Mouse (Mus musculus): Measurements from ENCODE around the gene Lzic.

The Lzic gene

GRCm38 (mm10) chr4:149475096-149475495 is 9.9 kb upstream of the Lzic start:
- no peak for DNase-seq (ENCODE audit: inconsistent age in 2 of 2, low spot score in 1 of 2)

GRCm38 (mm10) chr4:149477078-149477477 is 8.0 kb upstream of the Lzic start, which contains the start of gene Tmem274:
Gene Tmem274 (plus strand): TSS chr4:149477378.
- no peak for DNase-seq (ENCODE audit: inconsistent age in 2 of 2, low spot score in 1 of 2)

GRCm38 (mm10) chr4:149484566-149484965 is 463 bp upstream of the Lzic start:
- DNase-seq (ENCODE audit: inconsistent age in 2 of 2, low spot score in 1 of 2), result no peak

GRCm38 (mm10) chr4:149485825-149486206 is 787 bp downstream of the Lzic start:
- peak; percentile 24 to 75 for DNase-seq (ENCODE audit: inconsistent age in 2 of 2, low spot score in 1 of 2)

DNA sequence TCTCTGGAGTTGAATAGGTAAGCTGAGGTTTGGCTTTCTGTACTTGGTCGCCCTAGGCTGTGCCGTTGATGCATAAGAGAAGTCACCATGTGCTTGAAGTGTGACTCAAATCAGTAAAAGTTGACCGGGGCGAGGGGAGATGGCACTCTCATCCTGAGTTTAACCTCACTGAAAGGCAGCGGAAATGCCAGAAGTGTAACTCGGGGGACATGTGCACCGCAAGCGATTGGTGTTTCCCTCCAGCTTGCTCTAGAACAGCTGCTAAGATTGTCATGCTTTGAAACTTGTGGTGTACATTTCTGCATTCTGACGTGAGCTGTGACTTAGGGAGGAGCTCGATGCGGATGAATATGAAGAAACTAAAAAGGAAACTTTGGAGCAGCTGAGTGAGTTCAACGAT is 2.7 kb downstream of the Lzic start:
- no peak for DNase-seq (ENCODE audit: inconsistent age in 2 of 2, low spot score in 1 of 2)

DNA sequence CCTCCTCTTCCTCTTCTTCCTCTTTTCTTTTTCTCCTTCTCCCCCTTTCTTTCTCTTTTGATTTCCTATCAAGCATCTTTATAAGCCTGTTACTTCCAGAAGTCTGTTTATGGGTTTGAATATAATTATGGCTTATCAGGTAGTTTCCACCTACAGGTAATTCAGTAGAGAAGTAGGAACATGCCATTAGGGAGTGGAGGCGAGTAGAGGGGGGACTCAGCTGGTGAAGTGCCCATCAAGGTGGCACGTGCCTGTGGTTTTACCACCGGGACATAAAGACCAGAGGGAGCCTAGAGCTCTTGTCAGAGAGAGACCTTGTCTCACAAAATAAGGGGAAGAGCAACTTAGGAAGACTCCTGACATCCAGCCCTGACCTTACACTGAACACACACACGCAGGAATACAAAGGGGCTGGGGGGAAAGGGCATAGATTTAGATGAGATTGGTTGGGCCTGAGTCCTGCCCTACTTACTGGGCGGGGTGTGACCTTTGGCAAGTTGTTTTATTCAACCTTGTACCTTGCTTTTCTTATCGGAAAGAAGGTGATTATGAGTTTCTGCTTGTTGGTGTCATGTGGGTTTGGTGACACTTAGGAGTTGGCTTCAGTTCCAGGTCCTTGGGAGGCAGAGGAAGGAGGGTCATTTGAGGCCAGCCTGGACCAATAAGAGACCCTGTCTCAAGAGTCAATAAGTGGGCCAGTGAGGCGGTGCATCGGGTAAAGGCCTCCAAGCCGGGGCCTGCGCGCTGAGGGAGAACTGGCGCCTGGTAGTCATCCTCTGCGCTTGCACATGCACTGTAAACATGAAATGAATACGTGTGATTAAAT is 4.6 kb downstream of the Lzic start:
- DNase-seq (ENCODE audit: inconsistent age in 2 of 2, low spot score in 1 of 2), result no peak

GRCm38 (mm10) chr4:149491151-149491550 is 6.1 kb downstream of the Lzic start:
- no peak for DNase-seq (ENCODE audit: inconsistent age in 2 of 2, low spot score in 1 of 2)

GRCm38 (mm10) chr4:149496612-149497011 is 11.6 kb downstream of the Lzic start:
- no peak for DNase-seq (ENCODE audit: inconsistent age in 2 of 2, low spot score in 1 of 2)

- no peak for DNase-seq (ENCODE audit: inconsistent age in 2 of 2, low spot score in 1 of 2)
Observed at GRCm38 (mm10) chr4:149498901-149499300, 13.9 kb downstream of the Lzic start.

DNA sequence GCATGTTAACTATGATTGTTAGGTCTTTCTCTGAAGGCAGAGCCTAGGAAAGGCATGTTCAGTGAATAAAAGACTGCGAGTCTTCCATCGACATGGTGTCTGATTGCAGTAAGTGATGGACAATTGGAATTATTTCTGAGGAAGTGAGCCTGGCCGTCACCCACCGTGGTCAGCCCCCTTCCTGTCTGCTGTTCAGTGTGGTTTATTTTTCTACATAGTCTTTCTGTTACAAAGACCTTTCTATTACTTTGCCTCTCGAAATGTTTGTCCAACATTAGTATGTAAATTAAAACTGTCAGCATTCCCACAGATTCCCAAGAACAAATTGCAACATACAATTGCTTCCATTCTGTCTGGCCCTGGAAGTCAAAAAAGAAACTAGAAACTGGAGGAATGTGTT is 14.8 kb downstream of the Lzic start:
- DNase-seq (ENCODE audit: inconsistent age in 2 of 2, low spot score in 1 of 2), result no peak

DNA sequence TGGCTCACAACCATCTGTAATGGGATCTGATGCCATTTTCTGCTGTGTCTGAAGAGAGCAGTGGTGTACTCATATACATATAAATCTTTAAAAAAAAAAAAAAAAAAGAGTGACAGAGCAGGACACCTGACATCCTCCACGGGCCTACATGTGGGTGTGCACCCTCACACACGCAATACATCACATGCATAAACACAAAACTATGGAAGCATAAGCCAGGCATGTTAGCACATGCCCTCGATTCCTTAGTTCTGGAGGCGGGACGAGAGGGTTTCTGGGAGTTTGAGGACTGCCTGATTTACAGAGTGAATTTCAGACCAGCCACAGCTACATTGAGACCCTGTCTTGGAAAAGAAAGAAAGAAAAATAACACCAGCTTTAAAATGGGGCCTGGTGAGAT is 19.3 kb downstream of the Lzic start:
- no peak for DNase-seq (ENCODE audit: inconsistent age in 2 of 2, low spot score in 1 of 2)

DNA sequence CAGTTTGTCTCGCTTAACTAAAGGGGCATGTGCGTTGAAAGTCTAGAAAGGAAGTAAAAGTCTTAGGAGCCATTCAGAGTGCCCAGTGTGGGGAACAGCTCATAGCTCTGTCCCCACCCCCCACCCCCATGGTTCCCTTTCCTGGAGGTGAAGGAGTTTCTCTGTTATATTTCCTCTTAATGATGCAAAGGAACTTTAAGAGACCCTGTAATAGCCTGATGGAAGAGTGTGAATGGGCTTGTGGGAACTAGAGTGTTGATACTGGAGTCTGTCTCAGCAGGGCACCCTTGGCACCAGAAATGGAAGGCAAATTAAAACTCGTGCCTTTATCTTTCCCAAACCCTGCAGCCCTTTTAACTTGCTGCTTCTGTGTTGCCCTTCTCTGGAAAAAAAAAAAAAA is 19.8 kb downstream of the Lzic start:
- no peak for DNase-seq (ENCODE audit: inconsistent age in 2 of 2, low spot score in 1 of 2)

GRCm38 (mm10) chr4:149505261-149505967 is 20.4 kb downstream of the Lzic start:
- DNase-seq (ENCODE audit: inconsistent age in 2 of 2, low spot score in 1 of 2), result no peak

- no peak for DNase-seq (ENCODE audit: inconsistent age in 2 of 2, low spot score in 1 of 2)
Observed at GRCm38 (mm10) chr4:149506904-149507303, 21.9 kb downstream of the Lzic start.

DNA sequence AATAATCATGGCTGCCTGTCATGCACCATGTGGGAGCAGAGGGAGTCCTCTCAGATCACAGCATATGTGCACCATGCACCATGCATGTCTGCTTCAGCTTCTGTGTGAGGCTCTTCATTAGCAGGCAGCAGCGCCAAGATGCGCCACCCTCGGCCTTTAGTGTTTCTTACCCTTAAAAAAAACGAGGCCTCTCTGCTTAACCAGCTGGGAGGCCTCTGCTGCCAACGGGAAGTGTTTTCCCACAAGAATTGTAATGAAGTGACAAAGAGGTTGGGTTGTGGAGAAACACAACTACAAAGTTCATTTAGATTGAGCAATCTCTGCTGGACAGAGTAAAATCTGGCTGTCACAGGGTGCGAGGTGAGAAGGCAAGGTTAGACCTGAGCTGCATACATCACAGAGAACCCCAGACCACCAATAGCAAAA is 26.2 kb downstream of the Lzic start:
- DNase-seq (ENCODE audit: inconsistent age in 2 of 2, low spot score in 1 of 2), result no peak

DNA sequence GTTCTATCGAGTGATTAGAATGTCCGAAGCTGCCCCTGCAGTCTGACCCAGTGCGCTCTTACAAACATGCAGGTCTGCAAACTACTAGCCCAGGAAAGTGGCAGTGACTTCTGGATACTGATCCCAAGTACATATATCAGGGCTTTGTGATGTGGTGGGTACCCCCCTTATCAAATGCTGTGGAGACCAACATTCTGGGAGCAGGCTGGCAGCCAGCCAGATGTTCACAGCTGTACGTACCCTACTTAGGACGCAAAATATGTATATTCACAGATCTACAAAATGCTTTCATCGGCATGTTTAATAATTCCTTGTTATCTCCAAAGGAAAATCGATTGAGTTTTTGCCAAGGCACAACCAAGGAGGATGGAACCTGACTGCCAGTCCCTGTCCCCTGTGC is 27.0 kb downstream of the Lzic start:
- DNase-seq (ENCODE audit: inconsistent age in 2 of 2, low spot score in 1 of 2), result no peak

GRCm38 (mm10) chr4:149515706-149516105 is 30.7 kb downstream of the Lzic start:
- DNase-seq (ENCODE audit: inconsistent age in 2 of 2, low spot score in 1 of 2), result no peak

DNA sequence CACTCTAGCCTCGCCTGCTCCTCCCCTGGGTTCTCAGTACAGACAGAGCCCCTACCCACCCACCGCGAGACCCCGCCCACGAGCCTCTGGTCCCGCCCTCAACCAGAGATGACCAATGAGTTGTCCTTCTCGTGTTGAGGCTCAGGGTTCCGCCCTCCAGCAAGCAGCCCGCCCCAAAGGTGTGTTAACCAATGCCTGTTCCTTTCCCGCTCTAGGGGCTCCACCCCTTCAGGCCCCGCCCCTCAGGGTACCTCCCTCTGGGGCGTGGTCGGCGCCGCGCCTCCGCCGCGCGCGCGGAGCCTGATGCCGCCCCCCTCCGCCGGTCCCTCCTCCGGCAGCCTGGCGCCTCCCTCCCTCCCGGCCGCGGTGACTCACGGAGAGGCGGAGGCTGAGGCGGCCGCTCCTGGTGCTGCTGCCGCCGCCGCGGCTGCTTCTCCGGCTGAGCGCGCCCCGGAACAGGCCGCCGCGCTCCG is 32.9 kb downstream of the Lzic start, which contains the start of gene Ctnnbip1:
TSS of gene Ctnnbip1 (plus strand) at position 369 of the 473 bp plus-strand sequence.
- peak; percentile 99 for DNase-seq (ENCODE audit: inconsistent age in 2 of 2, low spot score in 1 of 2)

DNA sequence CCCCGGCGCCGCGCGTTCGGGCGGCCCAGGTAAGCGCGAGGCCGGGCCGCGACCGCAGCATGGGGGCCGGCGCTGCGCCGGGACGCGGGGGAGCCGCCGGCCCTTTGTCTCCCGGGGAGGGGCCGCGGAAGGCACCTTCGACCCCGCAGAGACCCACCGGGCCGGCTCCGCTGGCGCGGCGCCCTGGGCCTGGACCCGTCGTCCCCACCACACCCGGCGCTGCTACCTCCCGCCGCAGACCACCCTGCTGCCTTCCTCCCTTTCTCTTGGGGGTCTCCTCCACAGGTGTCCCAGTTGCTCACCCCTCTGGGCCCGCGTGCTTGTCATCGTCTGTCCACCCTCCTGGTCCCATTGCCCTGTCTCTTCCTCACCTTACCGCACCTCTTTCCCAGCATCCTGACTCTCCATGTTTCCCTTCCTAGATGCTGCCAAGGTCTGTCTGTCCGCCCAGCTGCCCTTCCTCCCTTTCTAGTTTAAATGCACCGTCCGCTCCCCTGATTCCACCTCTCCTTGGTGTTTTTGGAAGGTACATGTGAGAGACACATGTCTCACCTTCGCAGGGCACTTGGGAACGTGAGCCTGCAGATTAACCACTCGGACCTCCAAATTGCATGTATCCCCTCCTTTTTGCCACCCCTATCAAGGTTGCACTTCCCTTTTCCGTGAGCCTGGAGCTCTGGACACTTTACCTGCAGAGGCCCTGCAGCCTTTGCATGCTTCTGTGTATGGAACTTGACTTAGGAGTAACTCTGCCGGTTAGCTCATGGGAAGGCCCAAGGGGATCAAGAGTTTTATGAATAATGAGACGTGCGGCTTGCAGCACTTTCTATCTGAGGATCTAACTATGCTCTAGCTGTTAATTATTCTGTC is 33.6 kb downstream of the Lzic start:
- DNase-seq (ENCODE audit: inconsistent age in 2 of 2, low spot score in 1 of 2), result no peak

GRCm38 (mm10) chr4:149521258-149521657 is 36.2 kb downstream of the Lzic start:
- DNase-seq (ENCODE audit: inconsistent age in 2 of 2, low spot score in 1 of 2), result no peak

- DNase-seq (ENCODE audit: inconsistent age in 2 of 2, low spot score in 1 of 2), result peak; percentile 64 to 83
Observed at GRCm38 (mm10) chr4:149523961-149524360, 38.9 kb downstream of the Lzic start.
